Mouse (Mus musculus) kidney, embryonic 14.5 days (tissue): ENCODE results near the gene Zfp759. TPM values are rescaled to one million over a fixed set of nuclear protein-coding genes. Genes with fewer than 3 reads are reported as not detected.
A peak's percentile ranks its signal among the peaks of the same experiment; 100 is the strongest.

Experiments used
- ATAC-seq: fragments of 200-750 bp; cut with Nextera tagmentation; 2 replicates; pipeline ENCODE4 v1.8.0; 2017; ENCODE audit warnings: moderate number of reproducible peaks, mild to moderate bottlenecking, moderate TSS enrichment, moderate library complexity; ENCODE audit not compliant: low FRiP score, low TSS enrichment
- H3K27ac ChIP-seq: fragments of 300-500 bp; sonication (generic); 2 replicates; pipeline ENCODE4 v1.5.1; 2014; ENCODE audit warnings: low read depth, mild to moderate bottlenecking, low read length, moderate library complexity, mixed read lengths
- H3K27me3 ChIP-seq: fragments of 300-500 bp; sonication (generic); 2 replicates; pipeline ENCODE4 v1.6.1; 2014; ENCODE audit warnings: mild to moderate bottlenecking, low read length; ENCODE audit not compliant: control insufficient read depth, insufficient read depth
- H3K36me3 ChIP-seq: fragments of 300-500 bp; sonication (generic); 2 replicates; pipeline ENCODE4 v1.6.1; 2014; ENCODE audit warnings: low read length, mixed read lengths; ENCODE audit not compliant: control insufficient read depth, insufficient read depth
- H3K4me1 ChIP-seq: fragments of 300-500 bp; sonication (generic); 2 replicates; pipeline ENCODE4 v1.6.1; 2014; ENCODE audit warnings: low read length, mixed read lengths; ENCODE audit not compliant: control insufficient read depth, insufficient read depth
- H3K4me2 ChIP-seq: fragments of 300-500 bp; sonication (generic); replicated peaks from 2 replicates; pipeline ENCODE4 v1.6.1; 2014; ENCODE audit warnings: low read depth, mild to moderate bottlenecking, low read length
- H3K4me3 ChIP-seq: fragments of 300-500 bp; sonication (generic); 2 replicates; pipeline ENCODE4 v1.5.1; 2014; ENCODE audit warnings: mild to moderate bottlenecking, low read length
- H3K9ac ChIP-seq: fragments of 300-500 bp; sonication (generic); 2 replicates; pipeline ENCODE4 v1.6.1; 2014; ENCODE audit warnings: low read depth, mild to moderate bottlenecking, low read length, moderate library complexity
- H3K9me3 ChIP-seq: fragments of 300-500 bp; sonication (generic); 2 replicates; pipeline ENCODE4 v1.6.1; 2016; ENCODE audit warnings: low read length; ENCODE audit not compliant: control insufficient read depth
- WGBS: fragments of 180-500 bp; shearing (Covaris S2); extraction: QIAGEN DNeasy Blood & Tissue Kit; methylation state at CpG from one replicate; pipeline ENCODE4 v1.1.7; 2014; 5-methylcytosine and 5-hydroxymethylcytosine counted together
- polyA plus RNA-seq: library from polyadenylated mRNA; unstranded; fragments of >200 nt; fragmentation: Nextera tagmentation; extraction: Ambion mirVana; gene quantifications from 2 replicates; pipeline ENCODE4 v1.2.1, GENCODE M21; 2014

Zfp759 gene
- polyA plus RNA-seq, 1 experiment from 2014 or later: 2.9 TPM

GRCm38 (mm10) chr13:67173723-67174055 lies 52.2 kb downstream of the Zfp759 start:
- 30% methylated on average over 5 of the region's 5 CpGs for WGBS
- H3K9ac ChIP-seq: peak overlapping the region; percentile 62; the same call in 1 of the 2 replicates
- ATAC-seq: no peak; the same call in 1 of the 2 replicates

More at GRCm38 (mm10) chr13:67173723-67174055, 52.2 kb downstream of the Zfp759 start:
- Histone ChIP-seq H3K4me3 (peak overlapping the region; percentile 61), H3K27ac (no peak overlapping the region), H3K4me2 (peak overlapping the region; percentile 54), H3K27me3 (no peaks in the 10 kb centered on the region), H3K36me3 (no peaks in the 10 kb centered on the region; the same call in 1 of the 2 replicates), H3K9me3 (no peaks in the 10 kb centered on the region), H3K4me1 (no peaks in the 10 kb centered on the region)

Other genes with a start within 250 kb of the Zfp759 start
- gene Gm10767, start 216.7 kb upstream of the Zfp759 start, polyA plus RNA-seq: 1.2 and 1.5 TPM in 2 replicates
- 3.9 and 4.8 TPM in 2 replicates for gene Zfp712, start 60.5 kb upstream of the Zfp759 start, polyA plus RNA-seq
- gene Zfp708, start 23.7 kb upstream of the Zfp759 start, polyA plus RNA-seq: 7.3 and 8.4 TPM in 2 replicates
- gene Gm28557, start 13.1 kb upstream of the Zfp759 start, polyA plus RNA-seq: 3.3 and 4.6 TPM in 2 replicates
- 0.43 and 0.45 TPM in 2 replicates for gene Rslcan18, start 5.4 kb upstream of the Zfp759 start, polyA plus RNA-seq
- gene Rsl1, start 51.5 kb downstream of the Zfp759 start, polyA plus RNA-seq: 4.7 and 5.6 TPM in 2 replicates
- gene Zfp455, start 72.8 kb downstream of the Zfp759 start, polyA plus RNA-seq: 1.3 and 2.1 TPM in 2 replicates
- gene Zfp458, start 156.8 kb downstream of the Zfp759 start, polyA plus RNA-seq: 2.1 and 3.0 TPM in 2 replicates
- 0.73 and 1.5 TPM in 2 replicates for gene Zfp457, start 184.8 kb downstream of the Zfp759 start, polyA plus RNA-seq
- gene Zfp595, start 210.9 kb downstream of the Zfp759 start, polyA plus RNA-seq: 2.7 and 3.0 TPM in 2 replicates
- not detected in 2 replicates for gene Gm28044, start 238.9 kb downstream of the Zfp759 start, polyA plus RNA-seq
- 1.4 and 1.6 TPM in 2 replicates for gene Zfp953, start 238.9 kb downstream of the Zfp759 start, polyA plus RNA-seq